Mouse (Mus musculus) G1E (cell line): ENCODE results near the gene Mknk1. TPM values are rescaled to one million over a fixed set of nuclear protein-coding genes. Genes with fewer than 3 reads are reported as not detected.

Experiments used
- ATAC-seq: 2 replicates; pipeline ENCODE4 v1.8.0; 2016; ENCODE audit warnings: mild to moderate bottlenecking; ENCODE audit not compliant: insufficient number of reproducible peaks, poor library complexity, low FRiP score, severe bottlenecking; ENCODE audit errors: extremely low read depth
- DNase-seq: peaks from one replicate; pipeline ENCODE4 v3.0.0; 2012; ENCODE audit warnings: low spot score
- H3K27me3 ChIP-seq: 2 replicates; pipeline ENCODE4 v1.6.1; 2012; ENCODE audit warnings: mild to moderate bottlenecking, low read length, inconsistent platforms; ENCODE audit not compliant: insufficient read depth
- H3K36me3 ChIP-seq: replicated peaks from 2 replicates; pipeline ENCODE3; 2012; ENCODE audit warnings: mild to moderate bottlenecking, inconsistent platforms
- H3K4me1 ChIP-seq: 2 replicates; pipeline ENCODE4 v1.6.1; 2012; ENCODE audit warnings: low read depth, low read length, inconsistent platforms, mixed read lengths; ENCODE audit not compliant: insufficient read depth
- H3K4me3 ChIP-seq: 2 replicates; pipeline ENCODE4 v1.5.1; 2012; ENCODE audit warnings: low read depth, mild to moderate bottlenecking, inconsistent platforms, low read length, moderate library complexity, mixed read lengths
- H3K9me3 ChIP-seq: replicated peaks from 2 replicates; pipeline ENCODE4 v1.6.1; 2012; ENCODE audit warnings: inconsistent platforms
- CTCF ChIP-seq: IDR thresholded peaks from 2 replicates; pipeline ENCODE4 v1.5.1; 2012; ENCODE audit warnings: low read depth, low read length, inconsistent platforms, mixed read lengths
- GATA1 ChIP-seq: IDR thresholded peaks from 2 replicates; pipeline ENCODE4 v1.6.1; 2012; ENCODE audit warnings: borderline replicate concordance, low read length, inconsistent platforms, mixed read lengths
- GATA2 ChIP-seq: IDR thresholded peaks from 2 replicates; pipeline ENCODE4 v1.6.1; 2012; ENCODE audit warnings: low read depth, low read length, inconsistent platforms, borderline replicate concordance
- POLR2AphosphoS5 ChIP-seq: IDR thresholded peaks from 2 replicates; pipeline ENCODE4 v1.6.1; 2012; ENCODE audit warnings: low read depth, low read length, inconsistent platforms; ENCODE audit not compliant: insufficient replicate concordance
- TAL1 ChIP-seq: conservative IDR thresholded peaks from 2 replicates; pipeline ENCODE4 v1.6.1; 2012; ENCODE audit warnings: low read depth, low read length, inconsistent platforms, mixed read lengths
- polyA plus RNA-seq: library from polyadenylated mRNA; stranded (reverse); fragments of >175 nt; gene quantifications from 2 replicates; pipeline ENCODE4 v1.2.3, GENCODE M21; 2012
- total RNA-seq, 2 experiments: library from RNA; stranded (forward) in 1 of 2; stranded (reverse) in 1 of 2; fragments of 200-1000 nt in 1 of 2; fragments of >200 nt in 1 of 2; fragmentation: Nextera tagmentation in 1 of 2; gene quantifications; 2 replicates each; pipeline ENCODE4 v1.2.3; 2014 to 2017

Gene Mknk1
- total and polyA plus RNA-seq, 3 experiments = 39.8 to 111 (median 86.9) TPM

- H3K9me3 ChIP-seq = no peaks in the 10 kb centered on the region
- H3K4me1 ChIP-seq = peaks cover 2% of the 10 kb centered on the region; the same call in 1 of the 2 replicates
- H3K36me3 ChIP-seq = no peaks in the 10 kb centered on the region
- H3K4me3 ChIP-seq = no peak overlapping the region
- TF ChIP-seq GATA2 (no peak), POLR2AphosphoS5 (no peak), CTCF (no peak), TAL1 (no peak), GATA1 (no peak)
- ATAC-seq (no peak), DNase-seq (no peak)
- H3K27me3 ChIP-seq = peaks cover 54% of the 10 kb centered on the region
Observed at GRCm38 (mm10) chr4:115905701-115906100, 66.7 kb downstream of the Mknk1 start.

DNA sequence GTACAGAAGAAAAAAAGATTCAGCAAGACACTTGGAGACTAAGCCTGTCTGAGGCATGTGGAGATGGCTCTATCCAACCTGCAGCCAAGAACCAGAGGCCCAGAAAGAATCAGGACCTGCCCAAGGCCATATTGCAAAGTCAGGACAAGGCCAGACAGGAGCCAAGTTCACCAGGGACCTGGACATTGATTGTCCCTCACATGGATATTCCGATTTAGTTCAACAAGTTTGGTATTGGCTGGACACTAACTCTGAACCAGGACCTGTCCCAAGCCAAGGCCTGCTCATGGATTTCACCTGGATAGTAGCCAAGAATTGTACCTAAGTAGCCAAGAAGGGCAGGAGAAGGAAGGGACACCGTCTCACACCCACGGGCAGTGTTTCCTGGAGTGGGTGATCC lies 67.8 kb downstream of the Mknk1 start:
- Histone ChIP-seq H3K9me3 (no peaks in the 10 kb centered on the region), H3K4me1 (peaks cover 2% of the 10 kb centered on the region; the same call in 1 of the 2 replicates), H3K27me3 (peaks cover 57% of the 10 kb centered on the region), H3K36me3 (no peaks in the 10 kb centered on the region), H3K4me3 (no peak overlapping the region)
- TF ChIP-seq POLR2AphosphoS5 = no peak
- ATAC-seq = no peak
- no peak for DNase-seq

DNA sequence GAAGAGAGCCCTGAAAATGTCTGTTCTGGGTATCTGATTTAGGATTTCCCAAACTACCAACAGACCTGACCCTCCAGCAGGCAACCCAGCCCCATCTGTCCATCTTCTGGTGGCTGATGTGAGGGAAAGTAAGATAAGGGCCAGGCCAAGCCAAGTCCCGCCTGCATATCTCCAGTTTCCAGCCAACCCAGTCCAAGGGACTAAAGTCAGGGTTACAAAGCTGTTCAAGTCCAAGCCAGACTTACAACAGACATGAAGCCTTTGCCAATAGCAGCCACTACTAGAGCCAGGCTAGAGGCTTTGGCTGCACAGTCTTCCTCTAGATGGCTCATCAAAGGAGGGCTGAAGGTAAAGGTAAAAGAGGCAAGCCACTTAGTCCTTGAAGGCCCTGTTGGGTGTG lies 69.0 kb downstream of the Mknk1 start:
- Histone ChIP-seq H3K27me3 (peaks cover 64% of the 10 kb centered on the region), H3K36me3 (no peaks in the 10 kb centered on the region), H3K4me1 (no peaks in the 10 kb centered on the region; the same call in 1 of the 2 replicates), H3K9me3 (no peaks in the 10 kb centered on the region), H3K4me3 (no peak overlapping the region)
- DNase-seq (no peak), ATAC-seq (no peak)
- no peak for TF ChIP-seq TAL1
- TF ChIP-seq POLR2AphosphoS5 = no peak
- TF ChIP-seq GATA1 = no peak
- no peak for TF ChIP-seq GATA2
- no peak for TF ChIP-seq CTCF

DNA sequence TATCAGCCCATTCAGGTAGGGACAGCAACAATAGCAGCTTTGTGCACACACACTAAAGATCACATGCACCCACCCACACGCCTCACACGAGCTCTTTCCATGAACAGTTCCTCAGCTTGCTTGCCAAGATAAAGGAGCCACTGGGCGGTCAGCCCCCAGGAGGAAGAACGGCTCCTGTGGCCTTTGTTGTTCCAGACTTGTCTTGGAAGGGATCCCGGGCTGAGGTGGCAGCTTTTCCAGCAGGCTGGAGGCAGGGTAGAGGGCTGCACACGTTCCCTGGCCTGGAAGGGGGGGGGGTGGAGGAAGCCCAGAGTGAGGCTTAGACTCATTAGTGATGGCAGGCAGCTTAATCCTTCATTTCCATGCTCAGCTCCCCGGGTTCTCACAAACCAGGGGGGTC lies 69.6 kb downstream of the Mknk1 start:
- Histone ChIP-seq H3K4me3 (no peak overlapping the region), H3K27me3 (peaks cover 66% of the 10 kb centered on the region)
- no peak for DNase-seq

DNA sequence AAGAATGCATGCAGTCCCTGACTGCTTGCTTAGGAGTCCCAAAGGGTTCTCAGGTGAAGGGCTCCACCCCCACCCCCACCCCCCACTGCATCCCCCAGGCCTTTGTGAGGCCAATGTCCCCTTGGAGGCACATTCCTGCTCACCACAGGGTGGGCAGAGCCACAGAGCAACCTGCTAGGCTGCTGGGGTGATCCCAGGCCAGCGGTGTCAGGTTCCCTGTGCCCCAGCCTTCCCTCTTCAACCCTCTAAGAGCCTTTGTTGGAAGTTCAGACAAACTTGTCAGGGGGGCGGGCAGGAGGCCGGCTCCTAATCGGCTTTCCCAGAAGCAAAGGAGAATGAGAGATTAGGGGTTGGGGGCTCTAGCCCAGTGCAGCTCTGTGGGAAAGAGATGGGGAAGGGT lies 72.6 kb downstream of the Mknk1 start:
- Histone ChIP-seq H3K36me3 (no peaks in the 10 kb centered on the region), H3K27me3 (peaks cover 46% of the 10 kb centered on the region), H3K4me3 (no peak overlapping the region), H3K9me3 (no peaks in the 10 kb centered on the region), H3K4me1 (no peaks in the 10 kb centered on the region; the same call in 1 of the 2 replicates)
- DNase-seq = no peak
- TF ChIP-seq TAL1 = no peak
- TF ChIP-seq POLR2AphosphoS5 = no peak
- no peak for TF ChIP-seq GATA1
- ATAC-seq = no peak

More for the DNA sequence above, 69.6 kb downstream of the Mknk1 start:
- H3K9me3 ChIP-seq = no peaks in the 10 kb centered on the region
- ATAC-seq = no peak
- TF ChIP-seq TAL1 (no peak), GATA2 (no peak), CTCF (no peak), POLR2AphosphoS5 (no peak), GATA1 (no peak)
- no peaks in the 10 kb centered on the region for H3K36me3 ChIP-seq
- H3K4me1 ChIP-seq = no peaks in the 10 kb centered on the region; the same call in 1 of the 2 replicates

DNA sequence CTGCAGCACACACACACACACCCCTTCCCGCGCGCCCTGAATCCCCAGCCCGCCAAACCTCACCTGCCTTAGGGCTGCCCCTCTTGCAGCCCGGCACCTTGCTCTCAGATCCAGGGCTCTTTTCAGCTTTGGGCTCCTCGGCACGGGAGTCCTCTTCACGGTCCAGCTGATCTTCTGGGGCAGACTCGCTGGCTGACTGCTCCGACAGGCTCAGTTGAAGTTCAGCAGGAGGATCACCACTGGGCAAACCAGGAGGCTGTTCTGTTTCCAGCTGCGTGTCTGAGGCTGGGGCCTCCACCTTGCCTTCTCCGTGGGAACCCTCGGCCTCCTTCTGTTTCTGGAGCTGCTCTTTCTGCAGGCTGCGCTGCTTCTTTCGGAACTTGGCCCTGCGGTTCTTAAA lies 80.9 kb downstream of the Mknk1 start:
- Histone ChIP-seq H3K4me1 (no peaks in the 10 kb centered on the region), H3K9me3 (no peaks in the 10 kb centered on the region), H3K27me3 (peaks cover 16% of the 10 kb centered on the region), H3K36me3 (no peaks in the 10 kb centered on the region), H3K4me3 (no peak overlapping the region)
- TF ChIP-seq CTCF = no peak
- TF ChIP-seq TAL1 = no peak
- ATAC-seq (no peak), DNase-seq (no peak)

GRCm38 (mm10) chr4:115922688-115923087 lies 83.7 kb downstream of the Mknk1 start:
- no peak overlapping the region for H3K4me3 ChIP-seq
- no peaks in the 10 kb centered on the region for H3K4me1 ChIP-seq
- peaks cover 16% of the 10 kb centered on the region for H3K27me3 ChIP-seq
- no peaks in the 10 kb centered on the region for H3K9me3 ChIP-seq
- ATAC-seq (no peak), DNase-seq (no peak)
- H3K36me3 ChIP-seq = no peaks in the 10 kb centered on the region
- TF ChIP-seq CTCF = no peak
- no peak for TF ChIP-seq POLR2AphosphoS5
- TF ChIP-seq TAL1 = no peak
- no peak for TF ChIP-seq GATA2
- TF ChIP-seq GATA1 = no peak

DNA sequence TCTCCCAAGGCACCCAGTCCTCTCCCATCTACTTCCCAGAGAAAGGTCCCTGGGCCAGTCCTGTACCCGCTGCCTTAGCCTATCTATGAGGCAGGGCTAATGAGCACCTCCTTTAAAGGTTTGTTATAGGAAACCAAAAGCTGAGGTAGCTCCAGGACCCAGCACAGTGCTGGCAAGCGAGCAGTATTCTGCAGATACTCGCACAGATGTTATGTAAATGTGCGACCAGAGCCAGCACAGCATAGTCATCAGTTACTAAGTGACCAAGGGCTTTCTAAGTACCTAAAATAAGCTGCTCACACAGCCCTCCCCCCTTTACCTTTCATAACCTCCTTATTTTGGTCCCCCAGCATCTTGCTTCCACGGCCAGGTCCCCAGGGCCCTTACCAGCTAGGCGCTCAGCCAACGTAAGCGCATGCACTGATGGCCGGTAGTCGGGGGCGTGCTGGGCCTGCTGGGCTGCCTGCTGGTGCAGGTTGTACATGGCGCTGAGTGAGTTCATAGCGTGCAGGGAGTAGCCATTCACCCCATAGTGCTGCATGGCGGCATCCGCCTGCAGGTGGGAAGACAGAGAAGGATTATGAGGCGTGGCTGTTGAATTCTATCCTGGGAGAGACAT lies 84.4 kb downstream of the Mknk1 start:
- no peak for ATAC-seq
- H3K36me3 ChIP-seq = no peaks in the 10 kb centered on the region
- no peaks in the 10 kb centered on the region for H3K4me1 ChIP-seq
- no peak for TF ChIP-seq CTCF
- TF ChIP-seq GATA1 = no peak
- no peak for TF ChIP-seq POLR2AphosphoS5
- TF ChIP-seq GATA2 = no peak
- TF ChIP-seq TAL1 = no peak
- H3K27me3 ChIP-seq = peaks cover 16% of the 10 kb centered on the region
- H3K4me3 ChIP-seq = no peak overlapping the region
- H3K9me3 ChIP-seq = no peaks in the 10 kb centered on the region
- no peak for DNase-seq
